Mouse (Mus musculus): Measurements from ENCODE around the gene Ager. TPM values are rescaled to one million over a fixed set of nuclear protein-coding genes. Genes with fewer than 3 reads are reported as not detected.

Gene Ager
- under 1 TPM in 1 of 2 experiments, not detected in 1; 0.28 TPM for total RNA-seq (2021)
- long read RNA-seq, experiment 1, result 0 reads
- long read RNA-seq, experiment 2, result 0 reads

GRCm38 (mm10) chr17:34597566-34598095 is at the start of gene Ager:
Gene Ager, plus strand, starts transcription at chr17:34597862.
- intact Hi-C loops (cut with DNase I), result loop anchor here (10.0 kb wide), 1 partner anchor 647 kb away; the partner anchor contains the start of gene Ddx39b
- no peak for DNase-seq

GRCm38 (mm10) chr17:34549156-34549555 is 48.5 kb upstream of the Ager start:
- DNase-seq, result no peak
- intact Hi-C loops (cut with DNase I), result no loop called here

GRCm38 (mm10) chr17:34549843-34550242 is 47.8 kb upstream of the Ager start:
- intact Hi-C loops (cut with DNase I), result no loop called here
- no peak for DNase-seq

- intact Hi-C loops (cut with DNase I), result no loop called here
- peak; percentile 68 to 70 for DNase-seq
Measured at GRCm38 (mm10) chr17:34555483-34555882, 42.2 kb upstream of the Ager start.

- DNase-seq, result no peak
- intact Hi-C loops (cut with DNase I), result no loop called here
Measured at GRCm38 (mm10) chr17:34556406-34556805, 41.3 kb upstream of the Ager start.

GRCm38 (mm10) chr17:34557411-34557810 is 40.3 kb upstream of the Ager start:
- intact Hi-C loops (cut with DNase I), result no loop called here
- no peak for DNase-seq

- intact Hi-C loops (cut with DNase I), result no loop called here
- no peak for DNase-seq
Measured at GRCm38 (mm10) chr17:34559116-34559515, 38.5 kb upstream of the Ager start.

- DNase-seq, result no peak
- intact Hi-C loops (cut with DNase I), result no loop called here
Measured at GRCm38 (mm10) chr17:34559895-34560294, 37.8 kb upstream of the Ager start.

- intact Hi-C loops (cut with DNase I), result no loop called here
- no peak for DNase-seq
Measured at GRCm38 (mm10) chr17:34560438-34560837, 37.2 kb upstream of the Ager start.

- intact Hi-C loops (cut with DNase I), result no loop called here
- no peak for DNase-seq
Measured at GRCm38 (mm10) chr17:34561200-34561599, 36.5 kb upstream of the Ager start.

GRCm38 (mm10) chr17:34562595-34562994 is 35.1 kb upstream of the Ager start:
- intact Hi-C loops (cut with DNase I), result no loop called here
- DNase-seq, result no peak

GRCm38 (mm10) chr17:34563354-34563753 is 34.3 kb upstream of the Ager start:
- intact Hi-C loops (cut with DNase I), result no loop called here
- no peak for DNase-seq

GRCm38 (mm10) chr17:34564003-34564421 is 33.6 kb upstream of the Ager start, which contains the start of gene Notch4:
Gene Notch4, plus strand, starts transcription at chr17:34564268.
- DNase-seq, result peak in 1 of 2 experiments; percentile 36
- intact Hi-C loops (cut with DNase I), result no loop called here

- intact Hi-C loops (cut with DNase I), result no loop called here
- DNase-seq, result no peak
Measured at GRCm38 (mm10) chr17:34564796-34565195, 32.9 kb upstream of the Ager start.

GRCm38 (mm10) chr17:34567311-34567710 is 30.4 kb upstream of the Ager start:
- intact Hi-C loops (cut with DNase I), result no loop called here
- DNase-seq, result no peak

GRCm38 (mm10) chr17:34568421-34568820 is 29.2 kb upstream of the Ager start:
- intact Hi-C loops (cut with DNase I), result no loop called here
- no peak for DNase-seq

GRCm38 (mm10) chr17:34569919-34570318 is 27.7 kb upstream of the Ager start:
- intact Hi-C loops (cut with DNase I), result loop anchor here (5.0 kb wide), 1 partner anchor 47 kb away; the partner anchor contains the start of gene Egfl8
- DNase-seq, result no peak

GRCm38 (mm10) chr17:34571875-34572274 is 25.8 kb upstream of the Ager start:
- intact Hi-C loops (cut with DNase I), result loop anchor here (5.0 kb wide), 1 partner anchor 45 kb away; the partner anchor contains the start of gene Egfl8
- DNase-seq, result no peak

GRCm38 (mm10) chr17:34572361-34572760 is 25.3 kb upstream of the Ager start:
- no peak for DNase-seq
- intact Hi-C loops (cut with DNase I), result loop anchor here (5.0 kb wide), 1 partner anchor 45 kb away; the partner anchor contains the start of gene Egfl8

GRCm38 (mm10) chr17:34576577-34576976 is 21.1 kb upstream of the Ager start:
- intact Hi-C loops (cut with DNase I), result no loop called here
- no peak for DNase-seq

GRCm38 (mm10) chr17:34578070-34578469 is 19.6 kb upstream of the Ager start:
- intact Hi-C loops (cut with DNase I), result no loop called here
- DNase-seq, result no peak

GRCm38 (mm10) chr17:34582528-34582927 is 15.1 kb upstream of the Ager start:
- intact Hi-C loops (cut with DNase I), result no loop called here

More at GRCm38 (mm10) chr17:34582528-34582927, 15.1 kb upstream of the Ager start:
- no peak for DNase-seq
